Comparison of ENCODE assay signal across 8 mouse cellular contexts in genomic region chr4:49891835-49892301, GRCm38 (mm10). TPM values are rescaled to one million over a fixed set of nuclear protein-coding genes. Genes with fewer than 3 reads are reported as not detected.
A peak's percentile ranks its signal among the peaks of the same experiment; 100 is the strongest.
DNase-seq lines count a peak whose midpoint lies in the region; TF ChIP-seq lines count a peak whose summit lies in the region.

No protein-coding gene starts in this region.

- TF ChIP-seq CTCF in brain, embryonic 14.5 days (IDR thresholded peaks at IDR 0.05; ENCODE audit: borderline replicate concordance, extremely low read depth, insufficient read depth, insufficient read length): no peak

- peak; percentile 13 for DNase-seq in gastrocnemius, postnatal 10 days
- DNase-seq in gastrocnemius, postnatal 25 days: no peak
- peak; percentile 51 for DNase-seq in brain, embryonic 14.5 days (ENCODE audit: low read depth)
- peak; percentile 23 to 32 for DNase-seq in heart, postnatal 10 days
- DNase-seq in kidney, postnatal 25 days: peak; percentile 48 to 60
- DNase-seq in ovary, adult 18-20 months (ENCODE audit: low spot score): no peak
- no peak for DNase-seq in cerebellum, adult 9-11 months
- DNase-seq in spleen, postnatal 36 days (ENCODE audit: low spot score in 2 of 2): no peak

- intact Hi-C loops in heart, postnatal 10 days (cut with DNase I): no loop called here

- no peak for TF ChIP-seq POLR2A in brain, embryonic 14.5 days (IDR thresholded peaks at IDR 0.05; ENCODE audit: borderline replicate concordance, extremely low read depth, insufficient read depth, insufficient read length, poor library complexity, severe bottlenecking)

RNA-seq across cellular contexts. Expression of gene Grin3a, which starts 46.3 kb away (rescaled TPM):
- 1 to 10 TPM; 1.1 to 1.2 TPM for total RNA-seq in gastrocnemius, postnatal 10 days (2021)
- under 1 TPM; 0.13 to 0.18 TPM for total RNA-seq in gastrocnemius, postnatal 25 days (2021)
- 7.7 and 18.1 TPM in 2 replicates for polyA plus RNA-seq in brain, embryonic 14.5 days (2012; rRNA removed)
- under 1 TPM; 0.15 to 0.38 TPM for total RNA-seq in heart, postnatal 10 days (2021)

Comparison
In these comparisons a context has a peak if more than half of its experiments do, and no peak if none do; other contexts are left out.
1. DNase-seq: peak in gastrocnemius, postnatal 10 days (single experiment), brain, embryonic 14.5 days (single experiment), heart, postnatal 10 days (2 of 2) and kidney, postnatal 25 days (2 of 2); none in gastrocnemius, postnatal 25 days (single experiment), ovary, adult 18-20 months (single experiment), cerebellum, adult 9-11 months (single experiment) and spleen, postnatal 36 days (0 of 2).